11 mouse cellular contexts compared by ENCODE assay signal in genomic region chr10:30405669-30406393, GRCm38 (mm10).
DNase-seq lines count a peak whose midpoint lies in the region; ATAC-seq lines count a peak whose summit lies in the region.
"Had no signal": no experiment of that assay in that cellular context is flagged by ENCODE, and none has a peak within 500 bp of the region (broad histone marks: within the 10 kb centered on the region; RNA-seq: fewer than 3 reads in every experiment).

No protein-coding gene starts in this region.

- 2% methylated on average over 13 of the region's 13 CpGs for WGBS in forebrain, embryonic 14.5 days
- 8% methylated on average over 13 of the region's 13 CpGs for WGBS in midbrain, embryonic 12.5 days

- no peaks in the 10 kb centered on the region for H3K36me3 ChIP-seq in forebrain, embryonic 14.5 days (ENCODE audit: control insufficient read depth, insufficient read depth, low read length)
- no peaks in the 10 kb centered on the region for H3K36me3 ChIP-seq in midbrain, embryonic 12.5 days
- H3K36me3 ChIP-seq: heart, embryonic 12.5 days had no signal

- no peak overlapping the region for H3K27ac ChIP-seq in forebrain, embryonic 14.5 days (ENCODE audit: low read depth, low read length)
- H3K27ac ChIP-seq in midbrain, embryonic 12.5 days (replicated peaks) = peak overlapping the region; percentile 44; the same call in 1 of the 2 replicates

- no peaks in the 10 kb centered on the region for H3K9me3 ChIP-seq in forebrain, embryonic 14.5 days (replicated peaks; ENCODE audit: control insufficient read depth, low read length)
- no peaks in the 10 kb centered on the region for H3K9me3 ChIP-seq in midbrain, embryonic 12.5 days
- H3K9me3 ChIP-seq: heart, embryonic 12.5 days had no signal

- H3K4me1 ChIP-seq in forebrain, embryonic 14.5 days (ENCODE audit: control insufficient read depth, insufficient read depth, low read length) = peaks cover 7% of the 10 kb centered on the region; the same call in 1 of the 2 replicates
- peaks cover 9% of the 10 kb centered on the region for H3K4me1 ChIP-seq in midbrain, embryonic 12.5 days
- H3K4me1 ChIP-seq: heart, embryonic 12.5 days had no signal

- ATAC-seq in forebrain, embryonic 14.5 days = peak; percentile 96
- ATAC-seq in midbrain, embryonic 12.5 days (ENCODE audit: low FRiP score, low read depth) = peak; percentile 96
- ATAC-seq in CD4-positive, CD25-positive, alpha-beta regulatory T cell, adult 4 months = no peak

- DNase-seq in right cerebral cortex, postnatal 10 days (ENCODE audit: low spot score in 2 of 2) = peak; percentile 21 to 30
- DNase-seq in right cerebral cortex, postnatal 4 days = no peak
- DNase-seq in forebrain, embryonic 14.5 days (ENCODE audit: low spot score) = peak; percentile 85
- no peak for DNase-seq in adrenal gland, adult 8-10 months
- no peak for DNase-seq in cerebellum, adult 9-11 months
- DNase-seq: cerebellum, adult 8-10 months; lung, embryonic 14.5 days; thymus, adult 2 months had no signal

- H3K27me3 ChIP-seq in forebrain, embryonic 14.5 days (replicated peaks; ENCODE audit: control insufficient read depth, insufficient read depth, low read length) = no peaks in the 10 kb centered on the region
- H3K27me3 ChIP-seq in midbrain, embryonic 12.5 days = peaks cover 35% of the 10 kb centered on the region

- H3K4me2 ChIP-seq in forebrain, embryonic 14.5 days (ENCODE audit: low read length) = peak overlapping the region; percentile 37
- H3K4me2 ChIP-seq in midbrain, embryonic 12.5 days (replicated peaks) = peak overlapping the region; percentile 43
- H3K4me2 ChIP-seq: heart, embryonic 12.5 days; lung, embryonic 14.5 days had no signal

- no peak overlapping the region for H3K9ac ChIP-seq in forebrain, embryonic 14.5 days (ENCODE audit: low read length)
- no peak overlapping the region for H3K9ac ChIP-seq in midbrain, embryonic 12.5 days (replicated peaks)
- H3K9ac ChIP-seq: heart, embryonic 12.5 days; lung, embryonic 14.5 days had no signal

- no peak overlapping the region for H3K4me3 ChIP-seq in forebrain, embryonic 14.5 days (ENCODE audit: low read depth, low read length)
- H3K4me3 ChIP-seq in midbrain, embryonic 12.5 days = peak overlapping the region; percentile 17
- H3K4me3 ChIP-seq: heart, embryonic 12.5 days had no signal

Comparison
In these comparisons a context has a peak if more than half of its experiments do, and no peak if none do; other contexts are left out.
1. DNase-seq: peak in right cerebral cortex, postnatal 10 days (2 of 2) and forebrain, embryonic 14.5 days (single experiment); none in right cerebral cortex, postnatal 4 days (single experiment), adrenal gland, adult 8-10 months (single experiment) and cerebellum, adult 9-11 months (single experiment).